Mouse (Mus musculus) CH12.LX (cell line): ENCODE measurements around the gene Rora. TPM values are rescaled to one million over a fixed set of nuclear protein-coding genes. Genes with fewer than 3 reads are reported as not detected.

ENCODE experiments used
- DNase-seq: peaks from one replicate; pipeline ENCODE4 v3.0.0-alpha.2; 2013; ENCODE audit errors: extremely low read depth
- H3K27ac ChIP-seq: 2 replicates; pipeline ENCODE4 v1.5.1; 2012; ENCODE audit warnings: low read depth, mild to moderate bottlenecking, control low read depth, moderate library complexity; ENCODE audit not compliant: insufficient read depth
- H3K27me3 ChIP-seq: replicated peaks from 2 replicates; pipeline ENCODE3; 2012; ENCODE audit warnings: inconsistent platforms
- H3K36me3 ChIP-seq, 2 experiments: replicated peaks in 1 of 2; 2 replicates each; pipeline versions ENCODE3 to v1.6.1; 2012; ENCODE audit warnings: inconsistent platforms in 1 of 2, low read length in 1 of 2, mild to moderate bottlenecking in 1 of 2, mixed read lengths in 1 of 2, moderate library complexity in 1 of 2; ENCODE audit not compliant: control insufficient read depth in 1 of 2, insufficient read depth in 1 of 2
- H3K4me1 ChIP-seq, 2 experiments: 2 replicates each; pipeline ENCODE4 v1.6.1; 2012; ENCODE audit warnings: inconsistent platforms in 1 of 2, moderate library complexity in 1 of 2; ENCODE audit not compliant: insufficient read depth in 2 of 2, control insufficient read depth in 1 of 2
- H3K4me2 ChIP-seq: 2 replicates; pipeline ENCODE4 v1.6.1; 2012; ENCODE audit warnings: low read depth, mild to moderate bottlenecking, control low read depth; ENCODE audit not compliant: poor library complexity, insufficient read depth, severe bottlenecking
- H3K4me3 ChIP-seq, 3 experiments: fragments of 150-350 bp in 1 of 3; sonication (generic) in 1 of 3; replicated peaks in 1 of 3; 2 replicates each; pipeline versions ENCODE3 to v1.5.1; 2011 to 2012; ENCODE audit warnings: low read depth in 2 of 3, low read length in 2 of 3, mild to moderate bottlenecking in 2 of 3, moderate library complexity in 2 of 3, control low read depth in 1 of 3, improper control_type of control experiment in 1 of 3, inconsistent platforms in 1 of 3, mixed read lengths in 1 of 3; ENCODE audit not compliant: poor library complexity in 1 of 3
- H3K79me2 ChIP-seq: replicated peaks from 2 replicates; pipeline ENCODE4 v1.6.1; 2012; ENCODE audit warnings: mild to moderate bottlenecking, moderate library complexity; ENCODE audit not compliant: control insufficient read depth, poor library complexity, insufficient read depth, severe bottlenecking; ENCODE audit errors: extremely low read depth
- H3K9ac ChIP-seq: 2 replicates; pipeline ENCODE4 v1.6.1; 2012; ENCODE audit warnings: low read depth, mild to moderate bottlenecking, control low read depth, moderate library complexity; ENCODE audit not compliant: insufficient read depth
- H3K9me3 ChIP-seq: replicated peaks from 2 replicates; pipeline ENCODE3; 2012; ENCODE audit warnings: low read length, inconsistent platforms, mixed read lengths
- CTCF ChIP-seq, 2 experiments: IDR thresholded peaks in 1 of 2; conservative IDR thresholded peaks in 1 of 2; 2 replicates each; pipeline ENCODE4 v1.5.1; 2011 to 2012; ENCODE audit warnings: low read depth in 2 of 2, low read length in 2 of 2, improper control_type of control experiment in 1 of 2, inconsistent platforms in 1 of 2, mild to moderate bottlenecking in 1 of 2, moderate library complexity in 1 of 2
- E2F4 ChIP-seq: IDR thresholded peaks from 2 replicates; pipeline ENCODE4 v1.6.1; 2011; ENCODE audit warnings: low read depth, low read length, improper control_type of control experiment; ENCODE audit not compliant: insufficient replicate concordance
- ELF1 ChIP-seq: IDR thresholded peaks from 2 replicates; pipeline ENCODE4 v1.6.1; 2014; ENCODE audit warnings: low read depth, mild to moderate bottlenecking, inconsistent platforms, low read length, improper control_type of control experiment
- EP300 ChIP-seq: IDR thresholded peaks from 2 replicates; pipeline ENCODE4 v1.6.1; 2011; ENCODE audit warnings: low read length, improper control_type of control experiment
- ETS1 ChIP-seq: conservative IDR thresholded peaks from 2 replicates; pipeline ENCODE4 v1.6.1; 2012; ENCODE audit warnings: low read depth, mild to moderate bottlenecking, inconsistent platforms, low read length, improper control_type of control experiment, moderate library complexity
- GABPA ChIP-seq: IDR thresholded peaks from 2 replicates; pipeline ENCODE4 v1.6.1; 2012; ENCODE audit warnings: low read depth, low read length, improper control_type of control experiment, inconsistent platforms; ENCODE audit not compliant: insufficient replicate concordance
- HCFC1 ChIP-seq: IDR thresholded peaks from 2 replicates; pipeline ENCODE4 v1.6.1; 2012; ENCODE audit warnings: low read depth, mild to moderate bottlenecking, inconsistent platforms, low read length, improper control_type of control experiment
- IRF4 ChIP-seq: IDR thresholded peaks from 2 replicates; pipeline ENCODE4 v1.6.1; 2014; ENCODE audit warnings: low read depth, mild to moderate bottlenecking, inconsistent platforms, low read length, improper control_type of control experiment
- KAT2A ChIP-seq: IDR thresholded peaks from 2 replicates; pipeline ENCODE4 v1.6.1; 2012; ENCODE audit warnings: low read length, improper control_type of control experiment, inconsistent platforms; ENCODE audit not compliant: insufficient replicate concordance
- MAX ChIP-seq: IDR thresholded peaks from 2 replicates; pipeline ENCODE4 v1.6.1; 2011; ENCODE audit warnings: low read length, improper control_type of control experiment
- MAZ ChIP-seq: IDR thresholded peaks from 2 replicates; pipeline ENCODE4 v1.6.1; 2012; ENCODE audit warnings: low read depth, mild to moderate bottlenecking, inconsistent platforms, low read length, improper control_type of control experiment, moderate library complexity
- MEF2A ChIP-seq: IDR thresholded peaks from 2 replicates; pipeline ENCODE4 v1.6.1; 2014; ENCODE audit warnings: low read depth, mild to moderate bottlenecking, inconsistent platforms, low read length, improper control_type of control experiment, borderline replicate concordance
- MYC ChIP-seq: IDR thresholded peaks from 2 replicates; pipeline ENCODE4 v1.6.1; 2011; ENCODE audit warnings: low read depth, mild to moderate bottlenecking, improper control_type of control experiment, low read length
- PAX5 ChIP-seq: IDR thresholded peaks from 2 replicates; pipeline ENCODE4 v1.6.1; 2012; ENCODE audit warnings: low read length, inconsistent platforms, mixed read lengths
- POLR2A ChIP-seq: IDR thresholded peaks from 2 replicates; pipeline ENCODE4 v1.6.1; 2011; ENCODE audit warnings: low read depth, mild to moderate bottlenecking, improper control_type of control experiment, low read length
- POLR2AphosphoS2 ChIP-seq: IDR thresholded peaks from 2 replicates; pipeline ENCODE4 v1.6.1; 2011; ENCODE audit warnings: low read depth, low read length, improper control_type of control experiment
- SIN3A ChIP-seq: IDR thresholded peaks from 2 replicates; pipeline ENCODE4 v1.6.1; 2012; ENCODE audit warnings: low read length, improper control_type of control experiment, inconsistent platforms
- SMC3 ChIP-seq: IDR thresholded peaks from 2 replicates; pipeline ENCODE4 v1.6.1; 2011; ENCODE audit warnings: low read depth, low read length, improper control_type of control experiment
- TCF12 ChIP-seq: IDR thresholded peaks from 2 replicates; pipeline ENCODE4 v1.6.1; 2014; ENCODE audit warnings: low read depth, mild to moderate bottlenecking, inconsistent platforms, low read length, improper control_type of control experiment
- ZC3H11A ChIP-seq: IDR thresholded peaks from 2 replicates; pipeline ENCODE4 v1.6.1; 2012; ENCODE audit warnings: low read depth, mild to moderate bottlenecking, inconsistent platforms, low read length, improper control_type of control experiment
- ZKSCAN1 ChIP-seq: IDR thresholded peaks from 2 replicates; pipeline ENCODE4 v1.6.1; 2012; ENCODE audit warnings: low read depth, inconsistent platforms, low read length, improper control_type of control experiment, borderline replicate concordance
- ZNF384 ChIP-seq: IDR thresholded peaks from 2 replicates; pipeline ENCODE4 v1.6.1; 2012; ENCODE audit warnings: low read depth, low read length, improper control_type of control experiment, inconsistent platforms
- dilution Hi-C: fragments of 300-500 bp; cut with MboI; formaldehyde crosslinking; loops from 2 replicates; pipeline ENCODE4 v1.14.3; 2020; ENCODE audit warnings: low sequenced_read_pairs; ENCODE audit not compliant: extremely low pct_unique_long_range_greater_than_20kb, extremely low pct_ligation_motif_present
- in situ Hi-C: fragments of 300-500 bp; cut with MboI; formaldehyde crosslinking; loops from 3 replicates; pipeline ENCODE4 v1.14.3; 2019; ENCODE audit warnings: low sequenced_read_pairs, low pct_ligation_motif_present, low pct_unique_long_range_greater_than_20kb, mixed read lengths
- polyA plus RNA-seq: library from polyadenylated mRNA; unstranded; fragments of >175 nt; gene quantifications from 2 replicates; pipeline ENCODE4 v1.2.1, GENCODE M21; 2012; ENCODE audit warnings: low read depth; ENCODE audit not compliant: insufficient read length
- total RNA-seq, 2 experiments: library from RNA; depleted of rRNA; stranded (reverse); fragments of 300-350 nt in 1 of 2; fragments of >200 nt in 1 of 2; gene quantifications; 2 replicates each; pipeline ENCODE4 v1.2.3; 2012 to 2014

Gene Rora
- total and polyA plus RNA-seq, 3 experiments: 0.36 to 0.66 (median 0.64) TPM

DNA sequence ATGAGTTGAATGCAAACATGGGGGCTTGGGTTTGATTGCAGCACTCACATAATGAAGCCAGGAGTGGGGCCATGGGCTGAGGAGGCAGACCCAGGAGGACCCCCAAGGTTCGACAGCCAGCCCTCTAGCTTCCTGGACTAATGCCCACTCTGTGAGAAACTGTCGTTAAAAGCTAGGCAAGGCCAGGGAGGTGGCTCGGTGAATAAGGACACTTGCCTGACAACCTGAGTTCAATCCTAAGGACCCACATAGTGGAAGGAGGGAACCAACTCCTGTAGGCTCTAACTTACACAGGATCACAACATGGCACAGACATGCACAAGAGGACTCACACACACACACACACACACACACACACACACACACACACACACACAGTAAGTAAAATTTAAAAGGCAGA lies 527.4 kb downstream of the Rora start:
- Histone ChIP-seq H3K27ac (no peak overlapping the region), H3K79me2 (no peaks in the 10 kb centered on the region), H3K9ac (no peak overlapping the region), H3K4me1 (0 out of 4 replicates have a peak, but pooled peaks cover 0 to 2% of the 10 kb centered on the region in 2 experiments), H3K4me3 (no peak overlapping the region), H3K27me3 (no peaks in the 10 kb centered on the region), H3K4me2 (no peak overlapping the region), H3K36me3 (no peaks in the 10 kb centered on the region), H3K9me3 (no peaks in the 10 kb centered on the region)
- DNase-seq: no peak
- in situ Hi-C loops (no loop called here), dilution Hi-C loops (no loop called here)
- no peak for TF ChIP-seq EP300
- TF ChIP-seq ELF1: no peak
- TF ChIP-seq, all 38 proteins: peak for 0

DNA sequence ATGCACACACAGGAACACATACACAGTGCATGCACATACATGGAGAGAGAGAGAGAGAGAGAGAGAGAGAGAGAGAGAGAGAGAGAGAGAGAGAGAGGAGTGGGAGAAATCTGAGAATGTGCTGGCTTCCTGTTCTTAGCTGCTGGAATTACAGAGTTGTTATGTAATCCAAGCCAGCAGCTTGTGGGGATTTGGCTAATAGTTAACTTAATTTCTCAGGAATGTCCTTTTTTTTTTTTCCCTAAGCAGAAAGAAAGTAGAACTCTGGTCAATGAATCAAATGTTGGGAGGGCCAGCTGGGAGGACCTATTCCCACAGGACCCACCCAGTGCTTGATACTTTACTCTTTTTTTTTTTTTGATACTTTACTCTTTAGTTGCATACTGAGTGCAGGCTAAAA lies 527.8 kb downstream of the Rora start:
- in situ Hi-C loops: no loop called here
- H3K36me3 ChIP-seq: no peaks in the 10 kb centered on the region
- no peak overlapping the region for H3K9ac ChIP-seq
- no peaks in the 10 kb centered on the region for H3K79me2 ChIP-seq
- no peak for TF ChIP-seq KAT2A
- TF ChIP-seq ZKSCAN1: no peak
- no peak for TF ChIP-seq IRF4
- TF ChIP-seq SIN3A: no peak
- no peak for TF ChIP-seq MAZ
- no peak for TF ChIP-seq MYC
- no peak for TF ChIP-seq ZNF384
- no peak for TF ChIP-seq MEF2A
- TF ChIP-seq E2F4: no peak
- TF ChIP-seq GABPA: no peak
- TF ChIP-seq TCF12: no peak
- TF ChIP-seq, all 38 proteins: peak for 0
- no peak for DNase-seq
- H3K4me1 ChIP-seq: 0 out of 4 replicates have a peak, but pooled peaks cover 0 to 2% of the 10 kb centered on the region in 2 experiments
- H3K9me3 ChIP-seq: no peaks in the 10 kb centered on the region
- dilution Hi-C loops: no loop called here
- H3K4me3 ChIP-seq: no peak overlapping the region
- H3K27ac ChIP-seq: no peak overlapping the region
- H3K4me2 ChIP-seq: no peak overlapping the region
- no peaks in the 10 kb centered on the region for H3K27me3 ChIP-seq

DNA sequence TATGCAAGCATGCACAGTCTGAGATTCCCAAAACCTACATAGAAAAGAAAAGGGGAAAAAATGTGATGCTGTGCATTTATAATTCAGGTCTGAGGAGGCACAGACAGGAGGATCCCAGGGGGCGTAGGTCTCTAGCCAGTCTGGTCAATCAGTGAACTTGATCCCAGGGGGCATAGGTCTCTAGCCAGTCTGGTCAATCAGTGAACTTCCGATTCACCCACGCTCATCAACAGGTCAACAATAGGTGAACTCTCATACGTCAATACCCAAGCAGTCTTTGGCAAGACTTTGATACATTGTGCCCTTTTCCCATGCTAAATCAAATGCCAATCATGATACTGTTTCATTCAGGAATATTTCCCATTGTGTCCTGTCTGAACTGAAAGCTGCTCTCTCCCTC lies 530.3 kb downstream of the Rora start:
- in situ Hi-C loops: no loop called here
- no peak for DNase-seq
- no peak for TF ChIP-seq HCFC1
- no peak for TF ChIP-seq MEF2A
- no peak for TF ChIP-seq ETS1
- no peak for TF ChIP-seq EP300
- no peak for TF ChIP-seq SMC3
- no peak for TF ChIP-seq ZC3H11A
- TF ChIP-seq POLR2A: no peak
- no peak for TF ChIP-seq MAZ
- no peak for TF ChIP-seq CTCF (conservative IDR thresholded peaks at IDR 0.05 in 1 of 2, IDR thresholded peaks at IDR 0.05 in 1 of 2; ENCODE audit: low read depth in 2 of 2, low read length in 2 of 2)
- no peak for TF ChIP-seq MAX
- no peak for TF ChIP-seq POLR2AphosphoS2
- TF ChIP-seq KAT2A: no peak
- TF ChIP-seq PAX5: no peak

More for the DNA sequence above, 530.3 kb downstream of the Rora start:
- dilution Hi-C loops: no loop called here
- H3K4me3 ChIP-seq: no peak overlapping the region
- H3K79me2 ChIP-seq: no peaks in the 10 kb centered on the region
- H3K27me3 ChIP-seq: no peaks in the 10 kb centered on the region
- 0 out of 4 replicates have a peak, but pooled peaks cover 0 to 2% of the 10 kb centered on the region in 2 experiments for H3K4me1 ChIP-seq
- no peak overlapping the region for H3K9ac ChIP-seq
- H3K9me3 ChIP-seq: peaks cover 2% of the 10 kb centered on the region
- no peak overlapping the region for H3K27ac ChIP-seq
- H3K4me2 ChIP-seq: no peak overlapping the region
- H3K36me3 ChIP-seq: no peaks in the 10 kb centered on the region
